Mouse (Mus musculus): ENCODE measurements around the gene Mamstr.
A peak's percentile ranks its signal among the peaks of the same experiment; 100 is the strongest.

Mamstr gene

GRCm38 (mm10) chr7:45639561-45640027, at the start of gene Mamstr:
Gene Mamstr, plus strand, starts transcription at chr7:45639977.
- no peak for DNase-seq (ENCODE audit: extremely low read depth, insufficient read length, low spot score)

- DNase-seq (ENCODE audit: extremely low read depth, insufficient read length, low spot score), result no peak
Measured at GRCm38 (mm10) chr7:45590874-45591273, 48.9 kb upstream of the Mamstr start.

- DNase-seq (ENCODE audit: extremely low read depth, insufficient read length, low spot score), result no peak
Measured at GRCm38 (mm10) chr7:45591880-45592279, 47.9 kb upstream of the Mamstr start.

- peak; percentile 74 for DNase-seq (ENCODE audit: extremely low read depth, insufficient read length, low spot score)
Measured at GRCm38 (mm10) chr7:45593118-45593815, 46.5 kb upstream of the Mamstr start.

- DNase-seq (ENCODE audit: extremely low read depth, insufficient read length, low spot score), result no peak
Measured at GRCm38 (mm10) chr7:45595176-45595575, 44.6 kb upstream of the Mamstr start.

GRCm38 (mm10) chr7:45596107-45596506, 43.7 kb upstream of the Mamstr start:
- no peak for DNase-seq (ENCODE audit: extremely low read depth, insufficient read length, low spot score)

- no peak for DNase-seq (ENCODE audit: extremely low read depth, insufficient read length, low spot score)
Measured at GRCm38 (mm10) chr7:45597013-45597412, 42.8 kb upstream of the Mamstr start.

- no peak for DNase-seq (ENCODE audit: extremely low read depth, insufficient read length, low spot score)
Measured at GRCm38 (mm10) chr7:45597527-45597926, 42.2 kb upstream of the Mamstr start.

GRCm38 (mm10) chr7:45598960-45599879, 40.6 kb upstream of the Mamstr start:
- DNase-seq (ENCODE audit: extremely low read depth, insufficient read length, low spot score), result no peak

GRCm38 (mm10) chr7:45605704-45606289, 34.0 kb upstream of the Mamstr start:
- DNase-seq (ENCODE audit: extremely low read depth, insufficient read length, low spot score), result peak; percentile 31

- no peak for DNase-seq (ENCODE audit: extremely low read depth, insufficient read length, low spot score)
Measured at GRCm38 (mm10) chr7:45609511-45609910, 30.3 kb upstream of the Mamstr start.

- DNase-seq (ENCODE audit: extremely low read depth, insufficient read length, low spot score), result peak; percentile 53
Measured at GRCm38 (mm10) chr7:45616277-45616676, 23.5 kb upstream of the Mamstr start.

GRCm38 (mm10) chr7:45617042-45617695, 22.6 kb upstream of the Mamstr start, which contains the start of gene Fut1:
Gene Fut1, plus strand, starts transcription at chr7:45617289.
- no peak for DNase-seq (ENCODE audit: extremely low read depth, insufficient read length, low spot score)

- no peak for DNase-seq (ENCODE audit: extremely low read depth, insufficient read length, low spot score)
Measured at GRCm38 (mm10) chr7:45618316-45618715, 21.5 kb upstream of the Mamstr start.

- DNase-seq (ENCODE audit: extremely low read depth, insufficient read length, low spot score), result no peak
Measured at GRCm38 (mm10) chr7:45619592-45619991, 20.2 kb upstream of the Mamstr start.

- no peak for DNase-seq (ENCODE audit: extremely low read depth, insufficient read length, low spot score)
Measured at GRCm38 (mm10) chr7:45621443-45621842, 18.3 kb upstream of the Mamstr start, which contains the start of gene Izumo1. Gene Izumo1, plus strand, starts transcription at chr7:45621811.

GRCm38 (mm10) chr7:45623507-45623906, 16.3 kb upstream of the Mamstr start:
- DNase-seq (ENCODE audit: extremely low read depth, insufficient read length, low spot score), result peak; percentile 35

GRCm38 (mm10) chr7:45624718-45625117, 15.1 kb upstream of the Mamstr start:
- DNase-seq (ENCODE audit: extremely low read depth, insufficient read length, low spot score), result no peak

GRCm38 (mm10) chr7:45625481-45625880, 14.3 kb upstream of the Mamstr start:
- DNase-seq (ENCODE audit: extremely low read depth, insufficient read length, low spot score), result no peak

- DNase-seq (ENCODE audit: extremely low read depth, insufficient read length, low spot score), result no peak
Measured at GRCm38 (mm10) chr7:45626571-45627076, 13.2 kb upstream of the Mamstr start.
